Mouse (Mus musculus) heart, embryonic 15.5 days (tissue): ENCODE measurements around the gene Dll4. TPM values are rescaled to one million over a fixed set of nuclear protein-coding genes. Genes with fewer than 3 reads are reported as not detected.

Experiments used
- ATAC-seq: fragments of 200-750 bp; cut with Nextera tagmentation; replicated peaks from 2 replicates; pipeline ENCODE4 v1.8.0; 2017; ENCODE audit warnings: low read depth, moderate TSS enrichment; ENCODE audit not compliant: insufficient number of reproducible peaks, insufficient read depth, low FRiP score
- H3K27ac ChIP-seq: fragments of 300-500 bp; sonication (generic); 2 replicates; pipeline ENCODE4 v1.5.1; 2015; ENCODE audit warnings: mild to moderate bottlenecking, inconsistent platforms
- H3K27me3 ChIP-seq: fragments of 300-500 bp; sonication (generic); 2 replicates; pipeline ENCODE4 v1.6.1; 2015; ENCODE audit warnings: inconsistent platforms
- H3K36me3 ChIP-seq: fragments of 300-500 bp; sonication (generic); 2 replicates; pipeline ENCODE4 v1.6.1; 2015; ENCODE audit warnings: mild to moderate bottlenecking, inconsistent platforms
- H3K4me1 ChIP-seq: fragments of 300-500 bp; sonication (generic); replicated peaks from 2 replicates; pipeline ENCODE4 v1.6.1; 2015; ENCODE audit warnings: inconsistent platforms
- H3K4me2 ChIP-seq: fragments of 300-500 bp; sonication (generic); 2 replicates; pipeline ENCODE4 v1.6.1; 2015; ENCODE audit warnings: inconsistent platforms, mild to moderate bottlenecking, moderate library complexity
- H3K4me3 ChIP-seq: fragments of 300-500 bp; sonication (generic); 2 replicates; pipeline ENCODE4 v1.5.1; 2015; ENCODE audit warnings: mild to moderate bottlenecking, inconsistent platforms
- H3K9ac ChIP-seq: fragments of 300-500 bp; sonication (generic); 2 replicates; pipeline ENCODE4 v1.6.1; 2015; ENCODE audit warnings: mild to moderate bottlenecking, inconsistent platforms
- H3K9me3 ChIP-seq: fragments of 300-500 bp; sonication (generic); replicated peaks from 2 replicates; pipeline ENCODE4 v1.6.1; 2016; ENCODE audit warnings: inconsistent platforms
- WGBS: fragments of 180-500 bp; shearing (Covaris S2); methylation state at CpG from one replicate; pipeline ENCODE4 v1.1.7; 2015; ENCODE audit warnings: mixed read lengths; 5-methylcytosine and 5-hydroxymethylcytosine counted together
- polyA plus RNA-seq: library from polyadenylated mRNA; unstranded; fragments of >200 nt; fragmentation: Nextera tagmentation; extraction: Ambion mirVana; gene quantifications from 2 replicates; pipeline ENCODE4 v1.2.1, GENCODE M21; 2015

The Dll4 gene
- polyA plus RNA-seq, 1 experiment from 2014 or later: 9.2 TPM

- no peak for ATAC-seq
- Histone ChIP-seq H3K27ac (no peak overlapping the region), H3K9ac (no peak overlapping the region), H3K9me3 (no peaks in the 10 kb centered on the region), H3K4me3 (no peak overlapping the region), H3K4me2 (no peak overlapping the region), H3K27me3 (no peaks in the 10 kb centered on the region), H3K4me1 (peaks cover 16% of the 10 kb centered on the region), H3K36me3 (peaks cover 71% of the 10 kb centered on the region)
- 94% methylated on average over 18 of the region's 18 CpGs for WGBS
These were observed 31.2 kb upstream of the Dll4 start for GRCm38 (mm10) chr2:119294411-119294810.

GRCm38 (mm10) chr2:119296756-119297155 is 28.8 kb upstream of the Dll4 start:
- no peaks in the 10 kb centered on the region for H3K9me3 ChIP-seq
- no peak for ATAC-seq
- WGBS: 89% methylated on average over 12 of the region's 12 CpGs
- no peak overlapping the region for H3K27ac ChIP-seq
- peaks cover 31% of the 10 kb centered on the region for H3K4me1 ChIP-seq
- peaks cover 58% of the 10 kb centered on the region for H3K36me3 ChIP-seq
- no peaks in the 10 kb centered on the region for H3K27me3 ChIP-seq
- no peak overlapping the region for H3K4me2 ChIP-seq
- H3K4me3 ChIP-seq: no peak overlapping the region
- H3K9ac ChIP-seq: no peak overlapping the region

GRCm38 (mm10) chr2:119297506-119297905 is 28.1 kb upstream of the Dll4 start:
- Histone ChIP-seq H3K4me2 (no peak overlapping the region), H3K9me3 (no peaks in the 10 kb centered on the region), H3K36me3 (peaks cover 50% of the 10 kb centered on the region), H3K27me3 (no peaks in the 10 kb centered on the region), H3K4me3 (no peak overlapping the region), H3K27ac (no peak overlapping the region), H3K4me1 (peaks cover 31% of the 10 kb centered on the region), H3K9ac (no peak overlapping the region)
- no peak for ATAC-seq
- WGBS: 92% methylated on average over 19 of the region's 19 CpGs

DNA sequence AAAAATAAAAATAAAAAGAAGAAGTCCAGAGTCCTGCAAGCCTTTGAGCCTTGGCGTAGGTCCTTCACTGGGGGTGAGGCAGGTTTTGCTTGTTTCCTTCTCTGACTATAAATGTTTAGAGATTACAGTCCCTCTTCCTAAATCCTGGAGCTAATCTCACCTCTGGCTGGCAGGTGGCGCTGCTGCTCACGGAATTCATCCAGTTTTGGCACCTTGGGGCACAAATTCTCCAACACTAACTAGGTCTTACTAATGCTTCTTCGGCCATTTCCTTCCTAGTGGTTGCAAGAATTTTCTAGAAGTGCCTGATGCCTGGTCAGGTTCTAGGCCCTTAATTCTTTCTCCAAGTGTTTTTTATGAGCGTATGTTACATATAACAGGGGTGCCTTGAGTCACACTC is 27.3 kb upstream of the Dll4 start:
- H3K9ac ChIP-seq: no peak overlapping the region
- H3K4me2 ChIP-seq: no peak overlapping the region
- H3K27ac ChIP-seq: peak overlapping the region; percentile 78
- no peaks in the 10 kb centered on the region for H3K27me3 ChIP-seq
- H3K36me3 ChIP-seq: peaks cover 42% of the 10 kb centered on the region
- peaks cover 31% of the 10 kb centered on the region for H3K4me1 ChIP-seq
- WGBS: 42% methylated on average over 5 of the region's 5 CpGs
- no peak for ATAC-seq
- no peaks in the 10 kb centered on the region for H3K9me3 ChIP-seq
- no peak overlapping the region for H3K4me3 ChIP-seq

GRCm38 (mm10) chr2:119298839-119299238 is 26.7 kb upstream of the Dll4 start:
- Histone ChIP-seq H3K9ac (no peak overlapping the region), H3K9me3 (no peaks in the 10 kb centered on the region), H3K4me3 (no peak overlapping the region), H3K27ac (peak overlapping the region; percentile 78), H3K4me1 (peaks cover 31% of the 10 kb centered on the region), H3K27me3 (no peaks in the 10 kb centered on the region), H3K36me3 (peaks cover 37% of the 10 kb centered on the region), H3K4me2 (no peak overlapping the region)
- no peak for ATAC-seq
- 80% methylated on average over 2 of the region's 2 CpGs for WGBS

DNA sequence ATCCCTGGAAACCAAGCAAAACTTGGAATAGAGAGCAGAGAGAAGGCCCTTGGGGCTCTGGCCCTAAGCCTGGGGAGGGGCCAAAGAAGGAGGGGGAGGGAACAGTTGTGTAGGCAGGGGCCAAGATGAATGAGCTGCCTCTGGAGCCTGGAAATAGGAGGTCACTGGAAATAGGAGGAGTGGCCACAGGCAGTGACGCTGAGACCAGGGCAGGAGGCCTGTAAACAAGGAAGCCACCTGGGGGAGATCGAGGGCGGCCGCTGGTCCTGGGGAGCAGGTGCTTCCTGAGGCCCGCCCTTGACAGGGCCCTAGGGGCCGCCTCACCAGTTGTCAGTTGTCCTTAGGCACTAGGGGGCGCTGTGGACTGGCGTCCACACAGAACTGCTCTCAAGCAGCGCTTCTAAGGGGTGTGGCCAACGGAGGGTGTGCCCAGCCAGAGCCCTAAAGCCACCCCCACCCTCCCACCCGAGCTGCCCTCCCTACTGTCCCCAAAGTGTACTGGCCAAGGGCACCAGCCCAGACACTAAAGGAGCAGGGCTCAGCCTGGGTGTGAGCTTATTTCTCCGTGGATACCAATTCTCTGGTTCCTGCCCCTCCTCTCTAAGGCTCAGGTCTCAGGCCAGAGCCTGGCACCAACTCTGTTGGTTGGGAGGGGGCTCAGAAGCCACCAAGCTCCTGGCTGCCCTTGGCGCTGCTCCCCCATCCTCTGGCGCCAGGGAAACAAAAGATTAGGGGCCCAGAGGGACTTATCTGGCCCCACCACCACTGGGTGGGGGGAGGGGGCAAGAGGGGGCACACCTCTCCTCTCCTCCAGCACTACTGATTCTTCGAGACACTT is 25.4 kb upstream of the Dll4 start:
- Histone ChIP-seq H3K4me3 (peak overlapping the region; percentile 29), H3K4me1 (peaks cover 36% of the 10 kb centered on the region), H3K4me2 (peak overlapping the region; percentile 60), H3K27me3 (no peaks in the 10 kb centered on the region), H3K9me3 (no peaks in the 10 kb centered on the region), H3K9ac (peak overlapping the region; percentile 44), H3K36me3 (peaks cover 26% of the 10 kb centered on the region), H3K27ac (peak overlapping the region; percentile 78)
- ATAC-seq: peak; percentile 90
- WGBS: 3% methylated on average over 15 of the region's 15 CpGs

DNA sequence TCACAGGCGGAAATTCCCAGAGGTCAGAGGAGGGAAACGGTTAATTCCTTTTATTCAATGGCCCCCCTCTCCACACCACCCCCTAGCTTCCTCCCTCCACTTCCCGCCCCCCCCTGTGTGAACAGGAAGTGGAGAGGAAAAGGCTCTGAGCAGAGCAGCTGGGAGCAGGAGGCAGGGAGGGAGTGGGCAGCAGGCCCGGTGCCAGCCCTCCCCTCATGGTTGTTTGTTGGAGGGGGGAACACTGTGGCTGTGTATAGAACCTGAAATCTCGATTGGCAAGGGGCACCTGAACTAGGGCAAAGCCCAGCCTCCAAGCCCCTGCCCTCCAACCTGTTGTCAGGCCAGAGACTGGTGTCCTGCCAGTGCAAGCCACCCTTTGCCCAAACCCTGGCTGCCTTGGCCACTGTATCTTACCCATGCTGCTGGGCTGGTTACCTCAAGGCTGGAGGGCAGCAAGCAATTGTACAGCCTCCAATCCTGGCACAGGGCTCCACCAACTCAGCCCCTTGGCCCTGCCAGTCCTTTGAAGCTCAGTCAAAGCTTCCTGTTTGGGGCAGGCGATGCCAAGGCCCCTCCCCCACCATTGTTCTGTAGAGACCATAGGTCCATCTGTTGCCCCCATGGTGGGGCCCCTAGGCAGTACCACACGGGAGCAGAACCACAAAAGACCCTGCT is 24.6 kb upstream of the Dll4 start:
- Histone ChIP-seq H3K4me2 (peak overlapping the region; percentile 60), H3K27ac (peak overlapping the region; percentile 78), H3K4me1 (peaks cover 36% of the 10 kb centered on the region), H3K27me3 (no peaks in the 10 kb centered on the region), H3K9me3 (no peaks in the 10 kb centered on the region), H3K4me3 (peak overlapping the region; percentile 29; the same call in 1 of the 2 replicates), H3K9ac (peak overlapping the region; percentile 44), H3K36me3 (peaks cover 22% of the 10 kb centered on the region)
- WGBS: 39% methylated on average over 7 of the region's 7 CpGs
- peak; percentile 50 for ATAC-seq

DNA sequence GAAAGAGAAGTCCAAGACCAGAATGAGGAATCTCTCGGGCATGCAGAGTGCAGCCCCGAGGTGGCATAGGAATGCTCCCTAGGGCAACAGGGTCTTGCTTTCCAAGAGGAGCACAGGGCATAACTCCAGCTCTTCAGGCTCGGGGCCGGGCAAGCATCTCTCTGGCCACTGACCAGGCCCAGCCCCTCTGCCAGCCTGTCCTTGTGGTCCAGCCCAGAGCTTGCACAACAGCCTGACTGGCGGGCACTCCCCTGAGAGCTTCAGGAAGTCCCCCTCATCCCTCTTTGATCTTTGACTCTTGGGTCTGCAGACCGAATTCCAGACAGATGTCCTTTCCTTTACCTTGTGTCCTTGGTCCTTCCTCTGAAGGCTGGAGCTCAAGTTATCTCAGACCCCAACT is 22.7 kb upstream of the Dll4 start:
- ATAC-seq: no peak
- 59% methylated on average over 6 of the region's 6 CpGs for WGBS

GRCm38 (mm10) chr2:119304391-119304790 is 21.2 kb upstream of the Dll4 start:
- Histone ChIP-seq H3K9ac (no peak overlapping the region), H3K27ac (no peak overlapping the region), H3K27me3 (no peaks in the 10 kb centered on the region), H3K4me1 (peaks cover 27% of the 10 kb centered on the region), H3K36me3 (no peaks in the 10 kb centered on the region), H3K4me2 (no peak overlapping the region), H3K4me3 (no peak overlapping the region), H3K9me3 (no peaks in the 10 kb centered on the region)
- 39% methylated on average over 3 of the region's 3 CpGs for WGBS
- ATAC-seq: no peak

More for the DNA sequence above, 22.7 kb upstream of the Dll4 start:
- Histone ChIP-seq H3K4me2 (no peak overlapping the region), H3K4me1 (peaks cover 36% of the 10 kb centered on the region), H3K27ac (no peak overlapping the region), H3K36me3 (peaks cover 6% of the 10 kb centered on the region), H3K4me3 (no peak overlapping the region), H3K27me3 (no peaks in the 10 kb centered on the region), H3K9me3 (no peaks in the 10 kb centered on the region), H3K9ac (no peak overlapping the region)

DNA sequence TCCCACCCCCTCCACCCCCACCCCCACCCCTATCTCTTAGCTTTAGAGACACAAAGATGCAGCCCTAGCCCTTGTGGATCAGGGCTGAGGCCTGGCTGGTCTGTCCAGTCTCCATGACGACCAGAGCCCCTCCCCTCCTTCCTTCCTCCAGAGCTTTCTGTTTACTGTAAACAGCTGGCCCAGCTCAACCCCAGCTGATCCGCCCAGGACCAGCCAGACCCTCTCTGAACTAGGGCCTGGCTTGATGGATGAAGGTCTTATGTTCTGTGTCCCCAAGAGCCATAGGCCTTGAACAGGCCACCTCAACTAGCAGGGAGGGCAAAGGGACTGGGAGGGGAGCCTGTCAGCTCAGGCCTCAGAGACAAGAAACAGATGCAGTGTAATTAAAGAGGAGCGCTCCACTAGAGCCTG is 20.8 kb upstream of the Dll4 start:
- no peak overlapping the region for H3K4me3 ChIP-seq
- H3K36me3 ChIP-seq: no peaks in the 10 kb centered on the region
- peaks cover 24% of the 10 kb centered on the region for H3K4me1 ChIP-seq
- H3K9ac ChIP-seq: no peak overlapping the region
- H3K27ac ChIP-seq: no peak overlapping the region
- H3K4me2 ChIP-seq: no peak overlapping the region
- 23% methylated on average over 3 of the region's 3 CpGs for WGBS
- H3K9me3 ChIP-seq: no peaks in the 10 kb centered on the region
- no peak; the same call in 1 of the 2 replicates for ATAC-seq
- H3K27me3 ChIP-seq: no peaks in the 10 kb centered on the region

DNA sequence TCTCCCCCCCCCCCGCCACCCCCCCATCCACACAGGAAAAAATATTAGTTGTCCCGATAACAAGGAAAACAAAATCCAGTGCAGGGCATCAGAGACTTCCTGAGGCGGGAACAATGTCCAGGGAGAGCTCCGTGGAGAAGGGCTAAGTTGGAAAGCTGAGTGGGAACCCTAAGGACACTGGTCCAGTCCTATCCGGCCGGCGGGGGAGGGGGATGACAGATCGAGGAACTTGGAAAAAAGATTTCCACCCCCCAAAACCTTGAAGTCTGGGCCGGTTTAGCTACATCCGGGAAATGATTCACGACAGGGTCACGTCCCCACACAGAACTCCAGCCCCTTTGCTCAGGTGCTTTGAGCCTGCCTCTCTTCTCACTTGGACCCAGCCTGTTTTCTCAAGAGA is 14.0 kb upstream of the Dll4 start:
- no peaks in the 10 kb centered on the region for H3K36me3 ChIP-seq
- H3K9ac ChIP-seq: no peak overlapping the region
- H3K4me2 ChIP-seq: no peak overlapping the region
- H3K27me3 ChIP-seq: no peaks in the 10 kb centered on the region; the same call in 1 of the 2 replicates
- ATAC-seq: 0 out of 2 replicates have a peak, but pooled peaks have one; percentile 38
- H3K27ac ChIP-seq: peak overlapping the region; percentile 55
- no peaks in the 10 kb centered on the region for H3K9me3 ChIP-seq
- H3K4me1 ChIP-seq: peaks cover 5% of the 10 kb centered on the region
- WGBS: 45% methylated on average over 12 of the region's 12 CpGs
- no peak overlapping the region for H3K4me3 ChIP-seq
